Mouse (Mus musculus) C2C12 (cell line): Measurements from ENCODE around the gene Abhd6.

Experiments used
- CEBPB ChIP-seq: IDR thresholded peaks from one replicate; pipeline ENCODE4 v1.6.1; 2011; ENCODE audit warnings: low read depth, mild to moderate bottlenecking, control low read depth, moderate library complexity
- CTCF ChIP-seq: IDR thresholded peaks from one replicate; pipeline ENCODE4 v1.5.1; 2011; ENCODE audit not compliant: control insufficient read depth, insufficient read depth, insufficient read length
- FOSL1 ChIP-seq: IDR thresholded peaks from one replicate; pipeline ENCODE4 v1.8.0; 2011; ENCODE audit warnings: mild to moderate bottlenecking, low read length; ENCODE audit not compliant: poor library complexity, insufficient read depth, severe bottlenecking
- MAX ChIP-seq: IDR thresholded peaks from one replicate; pipeline ENCODE4 v1.6.1; 2011; ENCODE audit warnings: mild to moderate bottlenecking, control low read depth
- MYOD1 ChIP-seq: IDR thresholded peaks from one replicate; pipeline ENCODE4 v1.6.1; 2011; ENCODE audit warnings: low read depth; ENCODE audit not compliant: control insufficient read depth, insufficient read length
- MYOG ChIP-seq: IDR thresholded peaks from one replicate; pipeline ENCODE4 v1.6.1; 2011; ENCODE audit not compliant: control insufficient read depth, insufficient read length; ENCODE audit errors: extremely low read depth
- USF1 ChIP-seq: IDR thresholded peaks from one replicate; pipeline ENCODE4 v1.6.1; 2011; ENCODE audit warnings: low read depth, mild to moderate bottlenecking, control low read depth, moderate library complexity

DNA sequence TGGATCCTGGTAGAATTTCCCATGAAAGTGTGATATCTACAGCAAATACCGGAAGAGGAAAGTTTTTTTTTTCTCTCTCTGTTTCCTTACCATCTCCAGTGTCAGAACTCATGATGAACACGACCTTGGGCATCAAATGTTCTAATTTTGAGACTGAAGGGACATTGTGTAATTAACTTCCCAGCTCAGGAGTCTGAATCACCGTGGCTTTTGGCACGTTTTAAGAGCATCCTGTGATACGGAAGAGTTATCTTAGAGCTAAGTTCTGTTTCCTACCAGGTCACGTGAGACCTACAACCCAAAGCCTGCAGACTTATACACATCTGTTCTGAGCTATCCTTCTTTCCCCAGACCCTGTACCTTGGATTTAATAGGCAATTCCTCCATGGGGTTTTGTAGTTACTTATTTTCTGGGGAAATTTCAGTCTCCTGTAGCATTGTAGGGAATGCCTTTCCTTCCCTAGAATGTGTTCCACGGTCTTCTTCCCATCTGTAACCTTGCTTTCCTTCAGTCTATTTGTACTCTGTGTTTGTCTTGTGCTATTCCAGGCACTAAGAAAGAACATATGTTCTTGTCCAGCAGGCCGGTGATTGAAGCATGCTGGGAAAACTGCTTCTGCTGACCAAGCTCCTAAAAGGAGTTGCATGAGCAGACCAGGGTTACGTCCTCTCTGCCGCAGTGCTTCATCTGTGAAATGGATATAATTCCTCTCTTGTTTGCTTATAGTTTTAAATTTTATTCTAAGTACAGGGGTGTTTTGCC, 24.2 kb downstream of the Abhd6 start:
- TF ChIP-seq CTCF (no peak), MAX (no peak), CEBPB (no peak), MYOD1 (no peak), USF1 (no peak), MYOG (no peak), FOSL1 (no peak)
